Mouse (Mus musculus) bone marrow macrophage, adult 2 months (primary cell): ENCODE measurements at regions not wholly inside any gene's neighbourhood (a gene's known extent, or its start where the extent isn't known, plus 50 kb on each side); places are given as distances from the start of the nearest gene placed in this dataset.

Experiments
- CTCF ChIP-seq: IDR thresholded peaks from 2 replicates; pipeline ENCODE4 v1.5.1; 2012; ENCODE audit warnings: low read depth, mild to moderate bottlenecking, low read length, moderate library complexity
- POLR2A ChIP-seq: IDR thresholded peaks from 2 replicates; pipeline ENCODE4 v1.6.1; 2012; ENCODE audit warnings: mild to moderate bottlenecking, low read depth, low read length, borderline replicate concordance

- TF ChIP-seq CTCF (no peak), POLR2A (no peak)
Measured at GRCm38 (mm10) chr4:31425135-31425534, 538.8 kb upstream of the Map3k7 start.
